Mouse (Mus musculus) CH12.LX (cell line): ENCODE measurements around the gene Tnik. TPM values are rescaled to one million over a fixed set of nuclear protein-coding genes. Genes with fewer than 3 reads are reported as not detected.

ENCODE experiments used
- DNase-seq: peaks from one replicate; pipeline ENCODE4 v3.0.0-alpha.2; 2013; ENCODE audit errors: extremely low read depth
- H3K27ac ChIP-seq: 2 replicates; pipeline ENCODE4 v1.5.1; 2012; ENCODE audit warnings: low read depth, mild to moderate bottlenecking, control low read depth, moderate library complexity; ENCODE audit not compliant: insufficient read depth
- H3K27me3 ChIP-seq: replicated peaks from 2 replicates; pipeline ENCODE3; 2012; ENCODE audit warnings: inconsistent platforms
- H3K36me3 ChIP-seq, 2 experiments: replicated peaks in 1 of 2; 2 replicates each; pipeline versions ENCODE3 to v1.6.1; 2012; ENCODE audit warnings: inconsistent platforms in 1 of 2, low read length in 1 of 2, mild to moderate bottlenecking in 1 of 2, mixed read lengths in 1 of 2, moderate library complexity in 1 of 2; ENCODE audit not compliant: control insufficient read depth in 1 of 2, insufficient read depth in 1 of 2
- H3K4me1 ChIP-seq, 2 experiments: 2 replicates each; pipeline ENCODE4 v1.6.1; 2012; ENCODE audit warnings: inconsistent platforms in 1 of 2, moderate library complexity in 1 of 2; ENCODE audit not compliant: insufficient read depth in 2 of 2, control insufficient read depth in 1 of 2
- H3K4me2 ChIP-seq: 2 replicates; pipeline ENCODE4 v1.6.1; 2012; ENCODE audit warnings: low read depth, mild to moderate bottlenecking, control low read depth; ENCODE audit not compliant: poor library complexity, insufficient read depth, severe bottlenecking
- H3K4me3 ChIP-seq, 3 experiments: fragments of 150-350 bp in 1 of 3; sonication (generic) in 1 of 3; replicated peaks in 1 of 3; 2 replicates each; pipeline versions ENCODE3 to v1.5.1; 2011 to 2012; ENCODE audit warnings: low read depth in 2 of 3, low read length in 2 of 3, mild to moderate bottlenecking in 2 of 3, moderate library complexity in 2 of 3, control low read depth in 1 of 3, improper control_type of control experiment in 1 of 3, inconsistent platforms in 1 of 3, mixed read lengths in 1 of 3; ENCODE audit not compliant: poor library complexity in 1 of 3
- H3K79me2 ChIP-seq: replicated peaks from 2 replicates; pipeline ENCODE4 v1.6.1; 2012; ENCODE audit warnings: mild to moderate bottlenecking, moderate library complexity; ENCODE audit not compliant: control insufficient read depth, poor library complexity, insufficient read depth, severe bottlenecking; ENCODE audit errors: extremely low read depth
- H3K9ac ChIP-seq: 2 replicates; pipeline ENCODE4 v1.6.1; 2012; ENCODE audit warnings: low read depth, mild to moderate bottlenecking, control low read depth, moderate library complexity; ENCODE audit not compliant: insufficient read depth
- H3K9me3 ChIP-seq: replicated peaks from 2 replicates; pipeline ENCODE3; 2012; ENCODE audit warnings: low read length, inconsistent platforms, mixed read lengths
- BHLHE40 ChIP-seq: IDR thresholded peaks from 2 replicates; pipeline ENCODE4 v1.6.1; 2011; ENCODE audit warnings: mild to moderate bottlenecking, low read depth, low read length, improper control_type of control experiment
- CHD1 ChIP-seq: IDR thresholded peaks from 2 replicates; pipeline ENCODE4 v1.6.1; 2012; ENCODE audit warnings: low read depth, low read length, improper control_type of control experiment, inconsistent platforms
- CTCF ChIP-seq, 2 experiments: IDR thresholded peaks in 1 of 2; conservative IDR thresholded peaks in 1 of 2; 2 replicates each; pipeline ENCODE4 v1.5.1; 2011 to 2012; ENCODE audit warnings: low read depth in 2 of 2, low read length in 2 of 2, improper control_type of control experiment in 1 of 2, inconsistent platforms in 1 of 2, mild to moderate bottlenecking in 1 of 2, moderate library complexity in 1 of 2
- E2F4 ChIP-seq: IDR thresholded peaks from 2 replicates; pipeline ENCODE4 v1.6.1; 2011; ENCODE audit warnings: low read depth, low read length, improper control_type of control experiment; ENCODE audit not compliant: insufficient replicate concordance
- EP300 ChIP-seq: IDR thresholded peaks from 2 replicates; pipeline ENCODE4 v1.6.1; 2011; ENCODE audit warnings: low read length, improper control_type of control experiment
- GABPA ChIP-seq: IDR thresholded peaks from 2 replicates; pipeline ENCODE4 v1.6.1; 2012; ENCODE audit warnings: low read depth, low read length, improper control_type of control experiment, inconsistent platforms; ENCODE audit not compliant: insufficient replicate concordance
- IRF4 ChIP-seq: IDR thresholded peaks from 2 replicates; pipeline ENCODE4 v1.6.1; 2014; ENCODE audit warnings: low read depth, mild to moderate bottlenecking, inconsistent platforms, low read length, improper control_type of control experiment
- JUND ChIP-seq: conservative IDR thresholded peaks from 2 replicates; pipeline ENCODE4 v1.6.1; 2011; ENCODE audit warnings: low read depth, low read length, improper control_type of control experiment
- MAFK ChIP-seq: IDR thresholded peaks from 2 replicates; pipeline ENCODE4 v1.6.1; 2011; ENCODE audit warnings: low read length, improper control_type of control experiment; ENCODE audit not compliant: insufficient replicate concordance
- MAX ChIP-seq: IDR thresholded peaks from 2 replicates; pipeline ENCODE4 v1.6.1; 2011; ENCODE audit warnings: low read length, improper control_type of control experiment
- MXI1 ChIP-seq: IDR thresholded peaks from 2 replicates; pipeline ENCODE4 v1.6.1; 2011; ENCODE audit warnings: mild to moderate bottlenecking, low read depth, low read length, improper control_type of control experiment
- RAD21 ChIP-seq: IDR thresholded peaks from 2 replicates; pipeline ENCODE4 v1.6.1; 2011; ENCODE audit warnings: low read depth, mild to moderate bottlenecking, low read length, improper control_type of control experiment, moderate library complexity
- SIN3A ChIP-seq: IDR thresholded peaks from 2 replicates; pipeline ENCODE4 v1.6.1; 2012; ENCODE audit warnings: low read length, improper control_type of control experiment, inconsistent platforms
- TBP ChIP-seq: conservative IDR thresholded peaks from 2 replicates; pipeline ENCODE4 v1.6.1; 2011; ENCODE audit warnings: low read depth, low read length, improper control_type of control experiment
- USF1 ChIP-seq: IDR thresholded peaks from 2 replicates; pipeline ENCODE4 v1.6.1; 2014; ENCODE audit warnings: low read depth, mild to moderate bottlenecking, inconsistent platforms, low read length, improper control_type of control experiment
- USF2 ChIP-seq: conservative IDR thresholded peaks from 2 replicates; pipeline ENCODE4 v1.6.1; 2011; ENCODE audit warnings: low read depth, low read length, improper control_type of control experiment
- ZC3H11A ChIP-seq: IDR thresholded peaks from 2 replicates; pipeline ENCODE4 v1.6.1; 2012; ENCODE audit warnings: low read depth, mild to moderate bottlenecking, inconsistent platforms, low read length, improper control_type of control experiment
- dilution Hi-C: fragments of 300-500 bp; cut with MboI; formaldehyde crosslinking; loops from 2 replicates; pipeline ENCODE4 v1.14.3; 2020; ENCODE audit warnings: low sequenced_read_pairs; ENCODE audit not compliant: extremely low pct_unique_long_range_greater_than_20kb, extremely low pct_ligation_motif_present
- in situ Hi-C: fragments of 300-500 bp; cut with MboI; formaldehyde crosslinking; loops from 3 replicates; pipeline ENCODE4 v1.14.3; 2019; ENCODE audit warnings: low sequenced_read_pairs, low pct_ligation_motif_present, low pct_unique_long_range_greater_than_20kb, mixed read lengths
- polyA plus RNA-seq: library from polyadenylated mRNA; unstranded; fragments of >175 nt; gene quantifications from 2 replicates; pipeline ENCODE4 v1.2.1, GENCODE M21; 2012; ENCODE audit warnings: low read depth; ENCODE audit not compliant: insufficient read length
- total RNA-seq, 2 experiments: library from RNA; depleted of rRNA; stranded (reverse); fragments of 300-350 nt in 1 of 2; fragments of >200 nt in 1 of 2; gene quantifications; 2 replicates each; pipeline ENCODE4 v1.2.3; 2012 to 2014

Tnik gene
- total and polyA plus RNA-seq, 3 experiments = 0.08 TPM; not detected in 2

- Histone ChIP-seq H3K79me2 (no peaks in the 10 kb centered on the region), H3K4me1 (no peaks in the 10 kb centered on the region), H3K4me2 (no peak overlapping the region), H3K36me3 (no peaks in the 10 kb centered on the region), H3K27ac (no peak overlapping the region), H3K4me3 (no peak overlapping the region), H3K27me3 (no peaks in the 10 kb centered on the region), H3K9ac (no peak overlapping the region), H3K9me3 (peaks cover 69% of the 10 kb centered on the region)
- in situ Hi-C loops (no loop called here), dilution Hi-C loops (no loop called here)
- TF ChIP-seq GABPA (no peak), MXI1 (no peak)
- no peak for DNase-seq
Observed at GRCm38 (mm10) chr3:28485716-28486115, 222.7 kb downstream of the Tnik start.

- no peak for DNase-seq
- peaks cover 70% of the 10 kb centered on the region for H3K9me3 ChIP-seq
- H3K4me2 ChIP-seq = no peak overlapping the region
- no peaks in the 10 kb centered on the region for H3K79me2 ChIP-seq
- TF ChIP-seq BHLHE40 (no peak), MAFK (no peak), TBP (no peak), MAX (no peak), IRF4 (no peak), USF2 (no peak), RAD21 (no peak), SIN3A (no peak), JUND (no peak), EP300 (no peak), USF1 (no peak)
- no peaks in the 10 kb centered on the region for H3K27me3 ChIP-seq
- H3K27ac ChIP-seq = no peak overlapping the region
- no peak overlapping the region for H3K4me3 ChIP-seq
- dilution Hi-C loops = no loop called here
- no peak overlapping the region for H3K9ac ChIP-seq
- no peaks in the 10 kb centered on the region for H3K4me1 ChIP-seq
- in situ Hi-C loops = no loop called here
- H3K36me3 ChIP-seq = no peaks in the 10 kb centered on the region
Observed at GRCm38 (mm10) chr3:28487418-28487817, 224.4 kb downstream of the Tnik start.

- dilution Hi-C loops (no loop called here), in situ Hi-C loops (no loop called here)
- no peak for TF ChIP-seq CHD1
- no peak for TF ChIP-seq E2F4
- TF ChIP-seq ZC3H11A = no peak
- TF ChIP-seq CTCF (conservative IDR thresholded peaks at IDR 0.05 in 1 of 2, IDR thresholded peaks at IDR 0.05 in 1 of 2; ENCODE audit: low read depth in 2 of 2, low read length in 2 of 2) = no peak
- no peak overlapping the region for H3K4me3 ChIP-seq
- H3K36me3 ChIP-seq = no peaks in the 10 kb centered on the region
- no peak overlapping the region for H3K27ac ChIP-seq
- no peak overlapping the region for H3K9ac ChIP-seq
- no peaks in the 10 kb centered on the region for H3K27me3 ChIP-seq
- no peaks in the 10 kb centered on the region for H3K79me2 ChIP-seq
- no peaks in the 10 kb centered on the region for H3K4me1 ChIP-seq
- DNase-seq = no peak
- H3K4me2 ChIP-seq = no peak overlapping the region
- peaks cover 62% of the 10 kb centered on the region for H3K9me3 ChIP-seq
Observed at GRCm38 (mm10) chr3:28491085-28492041, 228.3 kb downstream of the Tnik start.
